Mouse (Mus musculus): ENCODE measurements around the gene Tmtc1.

GRCm38 (mm10) chr6:148329976-148330375 lies 114.2 kb downstream of the Tmtc1 start:
- no peak for TF ChIP-seq MAFK (IDR thresholded peaks at IDR 0.05; ENCODE audit: insufficient read depth, low read depth, low read length)
- no peak for TF ChIP-seq ZC3H11A (IDR thresholded peaks at IDR 0.05; ENCODE audit: borderline replicate concordance, low read depth, low read length)
- no peak for TF ChIP-seq CHD2 (IDR thresholded peaks at IDR 0.05; ENCODE audit: low read depth, low read length)
- no peak for TF ChIP-seq ZNF384 (IDR thresholded peaks at IDR 0.05; ENCODE audit: low read depth, low read length)

Data from ES-E14 (cell line).